Mouse (Mus musculus) CD4-positive helper T cell, adult 2 months (primary cell): ENCODE data around the gene Drosha.
A peak's percentile ranks its signal among the peaks of the same experiment; 100 is the strongest.
"Not testable (repeated sequence)": the region's sequence is repeated elsewhere in the genome, so short reads cannot be mapped to it uniquely, and the experiment has no call there.

Experiments used
- DNase-seq: peaks from one replicate; pipeline ENCODE4 v3.0.0-alpha.2; 2012; ENCODE audit warnings: low read depth, missing footprints, low spot score

Gene Drosha

GRCm38 (mm10) chr15:12884855-12885254 is 60.2 kb downstream of the Drosha start:
- no peak for DNase-seq

GRCm38 (mm10) chr15:12885361-12885760 is 60.7 kb downstream of the Drosha start:
- no peak for DNase-seq

DNA sequence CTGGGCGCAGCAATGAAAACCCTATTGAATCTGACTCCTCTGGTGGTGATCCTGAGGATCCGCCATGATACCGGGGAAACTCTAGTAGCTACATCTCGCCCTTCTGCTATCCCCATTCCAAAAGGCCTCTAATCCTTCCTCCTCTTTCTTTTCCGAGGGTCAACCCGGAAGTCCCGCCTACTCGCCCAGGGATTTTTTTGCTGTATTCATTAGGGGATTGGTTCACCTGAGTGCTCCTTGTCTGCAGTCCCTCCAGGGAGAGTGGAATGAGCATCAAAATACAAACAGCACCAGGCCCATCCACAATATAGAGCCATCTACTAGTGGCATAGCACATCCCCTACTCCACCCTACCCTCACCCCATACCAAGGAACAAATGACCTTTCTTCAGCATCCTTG is 62.6 kb downstream of the Drosha start:
- DNase-seq = no peak

DNA sequence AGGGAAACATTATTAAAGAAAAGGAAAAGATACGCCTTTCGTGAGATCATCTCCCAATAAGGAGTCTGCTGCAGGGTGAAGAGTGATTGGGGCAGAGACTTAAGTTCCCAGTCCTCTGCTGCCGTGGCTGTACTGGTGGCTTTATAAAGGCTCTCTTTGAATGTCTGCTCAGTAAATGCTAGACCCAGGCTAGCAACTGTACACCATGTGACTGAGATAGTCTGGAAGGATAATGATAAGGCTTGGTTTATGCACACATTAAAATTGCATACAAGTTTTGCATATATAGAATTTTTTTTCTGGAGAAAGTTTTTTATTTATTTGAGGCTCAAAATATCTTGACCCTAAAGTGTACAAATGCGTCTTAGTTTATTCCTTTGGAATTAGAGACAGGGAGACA is 63.7 kb downstream of the Drosha start:
- no peak for DNase-seq

DNA sequence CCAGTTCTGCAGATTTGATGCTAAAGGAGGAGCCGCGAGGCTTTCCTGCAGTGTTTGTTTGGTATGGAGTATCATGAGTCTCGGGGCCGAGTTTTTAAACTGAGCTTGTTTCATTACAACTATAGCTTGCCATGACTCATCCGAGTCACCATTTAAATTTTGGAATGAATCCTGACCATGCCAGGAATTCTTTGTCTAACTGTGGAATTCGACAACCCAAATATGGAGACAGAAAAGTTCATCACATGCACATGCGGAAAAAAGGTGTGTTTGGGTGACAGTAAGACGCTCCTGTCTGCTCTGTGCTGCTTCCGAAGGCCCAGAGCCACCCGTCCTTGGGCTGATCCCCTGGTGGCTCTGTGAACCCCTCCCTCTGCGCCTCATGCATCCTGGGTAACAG is 65.3 kb downstream of the Drosha start:
- no peak for DNase-seq

GRCm38 (mm10) chr15:12895426-12895825 is 70.8 kb downstream of the Drosha start:
- DNase-seq = peak; percentile 89

- DNase-seq = no peak
Observed at GRCm38 (mm10) chr15:12896022-12897009, 71.7 kb downstream of the Drosha start.

- DNase-seq = no peak
Observed at GRCm38 (mm10) chr15:12897831-12898230, 73.2 kb downstream of the Drosha start.

GRCm38 (mm10) chr15:12900428-12901196 is 76.0 kb downstream of the Drosha start:
- no peak for DNase-seq

DNA sequence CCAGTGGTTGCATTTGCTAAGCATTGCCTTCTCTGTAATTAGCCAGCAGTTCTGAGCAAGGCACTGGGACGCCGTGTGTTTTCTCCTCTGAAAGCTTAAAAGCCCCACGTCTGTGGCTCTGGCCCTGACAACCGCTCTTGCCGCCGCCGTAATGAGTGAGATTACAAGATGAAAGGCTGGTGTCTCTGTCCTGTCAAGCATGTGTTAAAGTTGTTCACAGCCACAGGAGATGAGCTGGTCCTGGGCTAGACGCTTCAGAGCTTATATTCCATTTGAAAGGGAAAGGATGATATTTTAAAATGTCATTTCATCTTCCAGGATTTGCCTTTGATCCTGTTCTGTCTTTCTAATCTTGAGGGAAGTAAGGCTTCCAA is 76.6 kb downstream of the Drosha start:
- no peak for DNase-seq

GRCm38 (mm10) chr15:12904442-12904841 is 79.8 kb downstream of the Drosha start:
- DNase-seq = no peak

DNA sequence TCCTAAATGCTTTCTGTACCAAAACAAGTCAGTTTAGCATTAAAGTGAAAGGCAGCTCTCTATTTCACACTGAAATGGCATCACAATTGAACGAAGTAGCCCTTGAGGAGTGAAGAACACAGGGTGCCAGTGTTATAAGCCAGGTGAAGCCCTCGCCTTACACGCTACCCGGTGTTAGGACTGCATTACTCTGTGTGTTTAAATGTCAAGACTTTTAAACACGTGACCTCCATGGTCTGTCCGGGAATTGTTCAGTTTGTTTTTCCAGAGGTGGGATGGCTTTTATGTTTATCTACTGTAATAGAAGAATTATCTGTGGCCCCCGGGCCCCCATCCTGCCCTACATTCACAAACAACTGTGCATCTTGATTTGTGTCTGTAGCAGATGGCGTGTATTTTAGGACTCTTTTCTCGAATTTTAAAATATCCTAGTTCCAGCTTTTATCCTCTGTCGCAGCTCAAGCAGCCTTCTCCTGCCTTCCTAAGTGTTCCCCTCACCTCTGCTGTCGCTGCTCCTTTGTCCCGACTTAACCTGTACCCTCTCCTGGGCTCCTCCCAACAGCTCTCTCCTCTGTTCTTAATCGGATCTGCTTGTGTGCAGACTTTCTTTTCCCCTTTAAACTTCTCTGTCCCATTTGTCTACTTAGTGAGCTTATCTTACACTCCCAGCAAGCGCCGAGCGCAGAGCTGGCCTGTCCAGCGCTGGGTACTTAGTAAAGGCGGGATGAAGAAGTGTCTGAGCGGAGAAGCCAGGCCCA is 83.5 kb downstream of the Drosha start:
- no peak for DNase-seq

- DNase-seq = no peak
Observed at GRCm38 (mm10) chr15:12908720-12909028, 84.1 kb downstream of the Drosha start.

DNA sequence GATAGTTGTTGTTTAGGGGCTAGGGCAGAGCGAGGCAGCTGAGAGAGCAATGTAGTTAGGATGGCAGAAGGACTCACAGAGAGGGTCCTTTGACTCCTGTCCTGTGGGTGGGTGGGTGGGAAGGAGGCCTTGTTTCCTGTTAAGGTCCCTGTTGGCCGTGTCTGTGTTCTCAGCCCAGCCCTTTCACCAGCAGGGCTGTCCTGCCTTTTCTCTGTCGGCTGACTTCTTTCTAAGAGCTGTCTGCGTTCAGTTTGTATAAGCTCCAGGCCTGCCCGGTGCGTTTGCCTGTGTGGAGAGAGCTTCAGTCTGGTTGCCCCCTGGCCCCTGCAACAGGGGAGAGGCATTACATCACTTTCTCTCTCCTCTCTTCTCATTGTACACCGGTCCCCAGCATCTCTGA is 84.6 kb downstream of the Drosha start:
- DNase-seq = no peak

- no peak for DNase-seq
Observed at GRCm38 (mm10) chr15:12911082-12911481, 86.5 kb downstream of the Drosha start.

GRCm38 (mm10) chr15:12916314-12916815 is 91.8 kb downstream of the Drosha start:
- no peak for DNase-seq

GRCm38 (mm10) chr15:12919326-12919966 is 94.8 kb downstream of the Drosha start:
- DNase-seq = not testable (repeated sequence)

DNA sequence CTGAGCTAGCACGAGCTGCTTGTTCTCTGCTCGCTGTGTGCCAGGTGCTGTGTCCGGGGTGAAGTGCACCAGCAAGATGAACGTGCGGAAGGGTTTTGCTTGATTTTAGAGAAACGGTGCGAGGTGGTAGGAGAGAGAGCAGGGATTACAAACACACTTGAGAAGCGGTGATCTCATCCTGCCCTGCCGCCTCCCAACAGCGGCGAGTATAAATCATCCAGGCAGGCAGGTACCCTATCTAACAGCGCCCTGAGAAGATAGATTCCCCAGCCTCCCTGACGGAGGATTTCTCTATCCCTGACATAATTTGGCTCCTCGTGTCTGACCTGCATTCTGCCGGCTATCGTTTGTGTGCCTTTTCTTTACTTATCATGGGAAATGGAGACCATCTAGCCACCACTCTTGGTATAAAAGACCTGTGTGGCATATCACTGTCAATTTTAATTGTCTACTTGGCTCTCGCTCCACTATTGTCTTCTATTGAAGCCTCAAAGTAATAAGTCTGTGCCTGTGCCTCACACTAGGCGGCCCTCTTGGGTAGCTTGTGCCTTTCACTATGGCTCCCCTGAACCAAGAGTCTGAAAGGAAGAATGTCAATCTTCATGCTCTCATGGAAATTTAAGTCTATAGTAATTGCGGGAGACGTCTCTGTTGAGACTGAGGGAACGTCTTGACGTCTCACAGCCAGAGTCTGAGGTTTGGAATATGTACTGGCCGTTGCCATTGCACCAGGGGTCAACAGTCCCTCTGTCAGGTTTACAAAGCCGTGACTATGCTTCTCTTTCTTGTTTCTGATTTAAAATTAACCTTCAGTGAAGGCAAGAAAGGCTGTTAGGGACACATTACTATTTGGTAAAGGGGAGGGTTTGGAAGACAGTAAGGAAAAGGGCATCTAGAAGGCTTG is 95.6 kb downstream of the Drosha start:
- DNase-seq = no peak

- no peak for DNase-seq
Observed at GRCm38 (mm10) chr15:12921901-12922300, 97.3 kb downstream of the Drosha start.

GRCm38 (mm10) chr15:12923826-12924225 is 99.2 kb downstream of the Drosha start:
- DNase-seq = peak; percentile 38
